Mouse (Mus musculus) heart, embryonic 14.5 days (tissue): ENCODE results near the gene Zfp827. TPM values are rescaled to one million over a fixed set of nuclear protein-coding genes. Genes with fewer than 3 reads are reported as not detected.

ENCODE experiments used
- ATAC-seq: fragments of 200-750 bp; cut with Nextera tagmentation; 2 replicates; pipeline ENCODE4 v1.8.0; 2017; ENCODE audit warnings: low read depth, moderate TSS enrichment; ENCODE audit not compliant: insufficient number of reproducible peaks, insufficient read depth, low FRiP score
- H3K27ac ChIP-seq, 2 experiments: fragments of 200-500 bp in 1 of 2; fragments of 300-500 bp in 1 of 2; sonication (generic) in 1 of 2; replicated peaks in 1 of 2; 2 replicates each; pipeline ENCODE4 v1.5.1; 2012 to 2014; ENCODE audit warnings: low read depth in 2 of 2, low read length in 2 of 2, control low read depth in 1 of 2, mild to moderate bottlenecking in 1 of 2, mixed read lengths in 1 of 2; ENCODE audit not compliant: control insufficient read depth in 1 of 2, insufficient read depth in 1 of 2
- H3K27me3 ChIP-seq: fragments of 300-500 bp; sonication (generic); 2 replicates; pipeline ENCODE4 v1.6.1; 2014; ENCODE audit warnings: mild to moderate bottlenecking, low read length, control low read depth; ENCODE audit not compliant: control insufficient read depth, insufficient read depth
- H3K36me3 ChIP-seq: fragments of 300-500 bp; sonication (generic); 2 replicates; pipeline ENCODE4 v1.6.1; 2014; ENCODE audit warnings: mild to moderate bottlenecking, control low read depth, low read length, mixed read lengths; ENCODE audit not compliant: control insufficient read depth, insufficient read depth
- H3K4me1 ChIP-seq, 2 experiments: fragments of 200-500 bp in 1 of 2; fragments of 300-500 bp in 1 of 2; sonication (generic) in 1 of 2; 2 replicates each; pipeline ENCODE4 v1.6.1; 2012 to 2014; ENCODE audit warnings: low read length in 2 of 2, control low read depth in 1 of 2, mixed read lengths in 1 of 2; ENCODE audit not compliant: control insufficient read depth in 2 of 2, insufficient read depth in 2 of 2
- H3K4me2 ChIP-seq: fragments of 300-500 bp; sonication (generic); 2 replicates; pipeline ENCODE4 v1.6.1; 2014; ENCODE audit warnings: mild to moderate bottlenecking, low read length
- H3K4me3 ChIP-seq, 2 experiments: fragments of 200-500 bp in 1 of 2; fragments of 300-500 bp in 1 of 2; sonication (generic) in 1 of 2; 2 replicates each; pipeline ENCODE4 v1.5.1; 2012 to 2014; ENCODE audit warnings: low read length in 2 of 2, mild to moderate bottlenecking in 2 of 2, control low read depth in 1 of 2, low read depth in 1 of 2, moderate library complexity in 1 of 2; ENCODE audit not compliant: control insufficient read depth in 1 of 2, insufficient read depth in 1 of 2
- H3K9ac ChIP-seq: fragments of 300-500 bp; sonication (generic); 2 replicates; pipeline ENCODE4 v1.6.1; 2014; ENCODE audit warnings: mild to moderate bottlenecking, low read length
- H3K9me3 ChIP-seq: fragments of 300-500 bp; sonication (generic); 2 replicates; pipeline ENCODE4 v1.6.1; 2016; ENCODE audit warnings: low read length, control low read depth; ENCODE audit not compliant: control insufficient read depth
- WGBS: fragments of 180-500 bp; shearing (Covaris S2); extraction: QIAGEN DNeasy Blood & Tissue Kit; methylation state at CpG from one replicate; pipeline ENCODE4 v1.1.7; 2014; 5-methylcytosine and 5-hydroxymethylcytosine counted together
- polyA plus RNA-seq: library from polyadenylated mRNA; unstranded; fragments of >200 nt; fragmentation: Nextera tagmentation; extraction: Ambion mirVana; gene quantifications from 2 replicates; pipeline ENCODE4 v1.2.1, GENCODE M21; 2014

Gene Zfp827
- polyA plus RNA-seq, 1 experiment from 2014 or later: 10.2 TPM

DNA sequence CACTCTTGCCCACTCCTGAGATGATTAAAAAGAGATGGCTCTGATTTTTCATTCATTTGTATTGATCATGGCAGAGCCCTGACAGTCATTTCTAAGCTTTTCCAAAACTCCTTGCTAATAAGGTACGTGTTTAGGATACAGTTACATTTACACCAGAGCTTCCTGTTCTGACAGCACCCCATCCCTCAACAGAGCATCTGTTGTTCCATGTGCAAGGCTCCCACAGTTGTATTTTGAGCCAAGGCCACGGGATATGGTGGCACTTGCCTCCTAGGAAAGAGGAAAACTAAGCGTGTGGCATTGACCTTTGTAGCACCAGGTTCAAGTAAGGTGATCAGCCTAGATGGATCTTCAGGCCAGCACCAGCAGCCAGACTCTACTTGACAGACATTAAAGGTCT, 137.0 kb downstream of the Zfp827 start:
- WGBS: 84% methylated on average over 3 of the region's 3 CpGs
- no peak for ATAC-seq
- H3K27ac ChIP-seq: no peak overlapping the region

DNA sequence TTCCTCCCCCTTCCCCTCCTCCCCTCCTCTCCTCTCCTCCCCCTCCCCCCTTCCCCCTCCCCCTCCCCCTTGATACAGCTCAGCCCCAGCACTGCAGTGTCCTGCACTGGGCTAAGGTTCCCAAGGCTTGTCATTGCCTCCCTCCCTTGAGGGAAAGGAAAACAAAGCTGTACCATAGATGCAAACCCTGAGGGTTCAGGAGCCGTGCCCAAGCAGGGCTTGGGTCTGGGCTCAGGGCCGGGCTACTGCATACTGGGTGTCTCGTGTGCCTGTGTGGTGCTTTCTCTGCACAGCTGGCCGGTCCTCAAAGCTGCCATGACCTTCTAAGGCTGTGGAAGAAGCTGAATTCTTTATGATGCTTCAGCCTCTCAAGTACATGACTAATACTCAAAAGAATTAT, 145.4 kb downstream of the Zfp827 start:
- peaks cover 4 to 17% of the 10 kb centered on the region in 2 experiments for H3K4me1 ChIP-seq
- H3K4me2 ChIP-seq: no peak overlapping the region
- no peaks in the 10 kb centered on the region for H3K27me3 ChIP-seq
- no peak overlapping the region for H3K4me3 ChIP-seq
- H3K9me3 ChIP-seq: no peaks in the 10 kb centered on the region
- no peak overlapping the region for H3K27ac ChIP-seq
- peaks cover 23% of the 10 kb centered on the region for H3K36me3 ChIP-seq
- no peak overlapping the region for H3K9ac ChIP-seq
- WGBS: 38% methylated on average over 4 of the region's 4 CpGs
- ATAC-seq: no peak

More for the DNA sequence above, 137.0 kb downstream of the Zfp827 start:
- H3K4me2 ChIP-seq: no peak overlapping the region
- no peak overlapping the region for H3K4me3 ChIP-seq
- peaks cover 13% of the 10 kb centered on the region; the same call in 1 of the 2 replicates for H3K36me3 ChIP-seq
- H3K9ac ChIP-seq: no peak overlapping the region
- no peaks in the 10 kb centered on the region for H3K9me3 ChIP-seq
- no peaks in the 10 kb centered on the region for H3K27me3 ChIP-seq
- peaks cover 10 to 30% of the 10 kb centered on the region in 2 experiments for H3K4me1 ChIP-seq

DNA sequence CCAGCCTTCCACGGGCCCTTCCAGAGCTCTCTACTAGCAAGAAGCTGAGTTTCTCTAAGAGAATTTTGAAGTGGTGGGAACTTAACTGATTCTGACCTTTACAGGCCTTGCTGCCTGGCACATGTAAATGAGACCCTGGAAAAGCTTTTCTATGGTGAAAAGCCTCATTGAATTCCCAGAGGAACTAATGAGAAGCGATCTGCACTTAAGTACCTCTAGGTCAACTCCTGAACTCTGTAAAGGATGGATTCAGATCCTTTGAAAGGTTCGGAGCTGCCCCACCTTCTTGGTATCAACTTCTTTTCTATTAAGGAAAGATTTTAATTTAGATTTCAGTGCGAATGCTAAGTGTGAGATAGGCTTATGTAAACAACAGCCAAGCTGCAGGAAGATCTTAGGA, 147.8 kb downstream of the Zfp827 start:
- ATAC-seq: no peak
- 61% methylated on average over 4 of the region's 4 CpGs for WGBS
- no peak overlapping the region for H3K27ac ChIP-seq
- no peak overlapping the region for H3K4me2 ChIP-seq
- peaks cover 47% of the 10 kb centered on the region for H3K36me3 ChIP-seq
- peaks cover 4 to 17% of the 10 kb centered on the region in 2 experiments for H3K4me1 ChIP-seq
- no peak overlapping the region for H3K4me3 ChIP-seq
- no peaks in the 10 kb centered on the region for H3K9me3 ChIP-seq
- H3K9ac ChIP-seq: no peak overlapping the region
- no peaks in the 10 kb centered on the region for H3K27me3 ChIP-seq

DNA sequence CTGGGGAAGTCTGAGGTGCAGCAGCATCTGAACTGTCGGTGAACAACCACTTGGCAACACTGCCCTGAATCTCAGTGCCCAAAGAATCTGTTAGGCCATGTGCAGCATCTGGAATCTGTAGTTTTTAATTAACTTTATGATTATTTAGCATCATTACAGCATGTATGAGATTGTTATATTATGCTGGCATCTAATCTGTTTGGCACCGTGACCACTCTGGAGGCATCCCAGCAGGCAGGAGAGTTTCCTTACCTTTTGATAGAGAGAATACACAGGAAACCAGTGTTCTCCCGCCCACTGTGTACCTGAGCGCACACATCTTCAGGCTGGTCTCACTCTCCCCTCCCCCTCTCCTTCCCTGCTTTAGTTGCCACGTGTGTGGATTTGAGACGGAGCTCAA, 151.4 kb downstream of the Zfp827 start:
- Histone ChIP-seq H3K4me3 (no peak overlapping the region), H3K27ac (no peak overlapping the region), H3K4me1 (no peaks in the 10 kb centered on the region), H3K27me3 (no peaks in the 10 kb centered on the region), H3K4me2 (no peak overlapping the region), H3K36me3 (peaks cover 82% of the 10 kb centered on the region), H3K9ac (no peak overlapping the region), H3K9me3 (no peaks in the 10 kb centered on the region)
- ATAC-seq: no peak
- 84% methylated on average over 6 of the region's 6 CpGs for WGBS

DNA sequence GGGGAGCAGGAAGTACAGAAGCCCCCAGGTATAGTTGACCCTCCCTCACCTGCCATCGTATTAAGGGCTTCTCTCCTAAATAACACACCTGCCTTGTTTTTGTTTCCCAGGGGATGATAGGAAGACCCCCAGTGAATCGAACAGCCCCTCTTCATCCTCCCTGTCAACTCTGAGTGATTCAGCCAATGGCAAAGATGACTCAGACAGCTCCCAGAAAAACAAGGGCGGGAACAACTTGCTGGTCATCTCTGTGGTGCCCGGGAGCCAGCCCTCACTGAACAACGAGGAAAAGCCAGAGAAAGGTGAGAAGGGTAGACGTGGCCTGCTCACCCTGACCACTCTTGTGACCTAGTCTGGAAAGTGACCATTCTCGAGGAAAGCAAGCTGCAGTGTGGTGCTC, 157.3 kb downstream of the Zfp827 start:
- no peak overlapping the region for H3K9ac ChIP-seq
- H3K4me2 ChIP-seq: no peak overlapping the region
- no peaks in the 10 kb centered on the region for H3K4me1 ChIP-seq
- H3K9me3 ChIP-seq: no peaks in the 10 kb centered on the region
- WGBS: 72% methylated on average over 7 of the region's 7 CpGs
- no peaks in the 10 kb centered on the region for H3K27me3 ChIP-seq
- no peak for ATAC-seq
- H3K4me3 ChIP-seq: no peak overlapping the region
- H3K36me3 ChIP-seq: peaks cover 94% of the 10 kb centered on the region
- H3K27ac ChIP-seq: no peak overlapping the region

DNA sequence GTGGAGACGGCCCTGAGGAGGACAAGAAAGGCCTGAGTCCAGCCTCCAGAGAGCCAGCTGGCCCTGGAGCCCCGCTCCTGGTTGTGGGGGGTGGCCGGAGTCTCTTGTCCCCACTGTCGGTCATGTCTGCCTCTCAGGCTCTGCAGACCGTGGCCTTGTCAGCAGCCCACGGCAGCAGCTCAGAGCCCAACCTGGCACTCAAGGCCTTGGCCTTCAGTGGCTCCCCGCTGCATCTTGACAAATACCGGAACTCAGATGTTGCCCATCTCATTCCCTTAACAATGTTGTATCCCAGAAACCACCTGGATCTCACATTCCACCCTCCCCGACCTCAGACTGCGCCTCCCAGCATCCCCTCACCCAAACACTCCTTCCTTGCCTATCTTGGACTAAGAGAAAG, 161.8 kb downstream of the Zfp827 start:
- Histone ChIP-seq H3K9ac (no peak overlapping the region), H3K27me3 (no peaks in the 10 kb centered on the region), H3K4me3 (no peak overlapping the region), H3K27ac (no peak overlapping the region), H3K4me1 (no peaks in the 10 kb centered on the region; a peak in 1 of 4 replicates), H3K4me2 (no peak overlapping the region), H3K9me3 (no peaks in the 10 kb centered on the region), H3K36me3 (peaks cover 73% of the 10 kb centered on the region)
- ATAC-seq: no peak
- 90% methylated on average over 10 of the region's 10 CpGs for WGBS

DNA sequence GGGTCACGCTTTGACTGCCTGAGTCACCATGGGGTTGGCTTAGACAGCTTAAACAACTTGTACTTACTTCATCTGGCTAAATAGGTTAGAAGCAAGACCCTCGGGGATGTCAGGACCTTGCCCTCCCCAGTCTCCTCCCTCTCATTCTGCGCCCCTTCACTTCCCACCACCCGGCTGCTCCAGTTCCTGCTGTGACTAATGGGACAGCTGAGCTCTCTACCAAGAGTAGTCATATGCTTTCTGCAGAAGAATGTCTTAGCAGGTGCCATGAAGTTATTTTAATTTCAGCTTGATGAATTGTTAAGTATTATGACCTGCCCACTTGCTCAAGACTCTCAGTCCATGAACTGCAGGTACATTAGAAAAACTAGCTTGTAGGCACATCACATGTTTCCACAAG, 168.2 kb downstream of the Zfp827 start:
- H3K36me3 ChIP-seq: peaks cover 13% of the 10 kb centered on the region
- no peak overlapping the region for H3K27ac ChIP-seq
- no peaks in the 10 kb centered on the region for H3K27me3 ChIP-seq
- no peak for ATAC-seq
- H3K4me1 ChIP-seq: no peaks in the 10 kb centered on the region; a peak in 1 of 4 replicates
- H3K4me3 ChIP-seq: no peak overlapping the region
- WGBS: 84% methylated on average over 4 of the region's 4 CpGs
- no peaks in the 10 kb centered on the region for H3K9me3 ChIP-seq
- no peak overlapping the region for H3K9ac ChIP-seq
- H3K4me2 ChIP-seq: no peak overlapping the region

DNA sequence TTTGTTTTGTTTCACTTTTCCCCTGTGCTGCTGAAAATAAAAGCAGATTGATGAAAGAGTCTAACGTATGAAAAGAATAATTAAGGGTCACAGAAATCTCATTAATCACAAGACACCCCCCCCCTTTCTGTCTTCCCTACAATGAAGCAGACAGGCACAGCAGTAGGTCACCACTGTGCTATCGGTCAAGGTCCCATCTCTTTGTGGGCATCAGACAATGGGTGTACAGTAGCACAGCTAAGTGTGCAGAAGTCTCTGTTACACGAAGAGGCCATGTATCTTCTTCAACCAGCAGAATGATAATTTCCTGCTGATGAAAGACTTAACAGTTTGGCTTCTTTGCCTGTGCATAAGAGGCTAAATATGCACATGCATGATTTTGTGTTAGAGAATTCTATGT, 170.4 kb downstream of the Zfp827 start:
- Histone ChIP-seq H3K4me3 (no peak overlapping the region), H3K4me1 (no peaks in the 10 kb centered on the region; a peak in 1 of 4 replicates), H3K9me3 (no peaks in the 10 kb centered on the region), H3K27me3 (no peaks in the 10 kb centered on the region), H3K36me3 (no peaks in the 10 kb centered on the region; the same call in 1 of the 2 replicates), H3K27ac (no peak overlapping the region), H3K4me2 (no peak overlapping the region), H3K9ac (no peak overlapping the region)
- no peak for ATAC-seq
- WGBS: 81% methylated on average over 3 of the region's 3 CpGs
